Mouse (Mus musculus) erythroblast, embryonic 14.5 days (primary cell): ENCODE results near the gene Wdfy4.

Source experiments
- GATA1 ChIP-seq: IDR thresholded peaks from 2 replicates; pipeline ENCODE4 v1.6.1; 2012; ENCODE audit warnings: low read length, inconsistent platforms, mixed read lengths
- TAL1 ChIP-seq: IDR thresholded peaks from 3 replicates; pipeline ENCODE4 v1.6.1; 2012; ENCODE audit warnings: low read length, inconsistent platforms, mixed read lengths

DNA sequence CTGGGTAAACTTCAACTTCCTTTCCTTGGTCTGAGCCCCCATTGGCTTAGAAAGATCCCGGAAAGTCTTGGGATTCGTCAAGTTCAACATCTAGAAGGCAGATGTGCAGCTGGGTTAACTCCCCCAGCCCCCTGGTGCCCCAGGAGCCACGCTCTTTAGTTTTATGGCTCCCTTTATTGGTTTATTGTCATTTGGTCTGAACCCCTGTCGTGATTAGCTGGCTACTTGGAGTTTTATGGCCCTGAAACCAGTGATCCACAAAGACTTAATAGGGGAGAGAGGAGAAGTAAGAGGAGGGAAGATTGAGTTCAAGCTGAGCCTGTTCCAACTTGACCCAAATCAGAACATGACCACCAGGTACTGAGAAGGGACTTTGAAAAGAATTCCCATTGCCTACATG is 198.6 kb downstream of the Wdfy4 start:
- TF ChIP-seq GATA1 (no peak), TAL1 (no peak)
